Mouse (Mus musculus): Measurements from ENCODE around the gene Bcap29.
"Not testable (repeated sequence)": the region's sequence is repeated elsewhere in the genome, so short reads cannot be mapped to it uniquely, and the experiment has no call there.

The Bcap29 gene

GRCm38 (mm10) chr12:31634343-31635239 lies at the start of gene Bcap29:
TSS of gene Bcap29 (minus strand) at chr12:31634658.
- DNase-seq (ENCODE audit: low read depth, low spot score) = peak; percentile 79

GRCm38 (mm10) chr12:31667187-31667586 lies 32.7 kb upstream of the Bcap29 start:
- no peak for DNase-seq (ENCODE audit: low read depth, low spot score)

GRCm38 (mm10) chr12:31665999-31666398 lies 31.5 kb upstream of the Bcap29 start:
- DNase-seq (ENCODE audit: low read depth, low spot score) = no peak

GRCm38 (mm10) chr12:31656841-31657240 lies 22.4 kb upstream of the Bcap29 start:
- DNase-seq (ENCODE audit: low read depth, low spot score) = no peak

- no peak for DNase-seq (ENCODE audit: low read depth, low spot score)
Observed at GRCm38 (mm10) chr12:31654965-31655477, 20.6 kb upstream of the Bcap29 start.

- peak; percentile 91 for DNase-seq (ENCODE audit: low read depth, low spot score)
Observed at GRCm38 (mm10) chr12:31654197-31654964, 19.9 kb upstream of the Bcap29 start, which contains the start of the genes Dus4l and Cog5. TSS of gene Dus4l (minus strand) at chr12:31654826. TSS of gene Cog5 (plus strand) at chr12:31654869.

- DNase-seq (ENCODE audit: low read depth, low spot score) = no peak
Observed at GRCm38 (mm10) chr12:31653611-31654010, 19.2 kb upstream of the Bcap29 start.

- no peak for DNase-seq (ENCODE audit: low read depth, low spot score)
Observed at GRCm38 (mm10) chr12:31635240-31635607, 766 bp upstream of the Bcap29 start.

- DNase-seq (ENCODE audit: low read depth, low spot score) = peak; percentile 30
Observed at GRCm38 (mm10) chr12:31633970-31634342, 502 bp downstream of the Bcap29 start.

GRCm38 (mm10) chr12:31628396-31628795 lies 6.1 kb downstream of the Bcap29 start:
- not testable (repeated sequence) for DNase-seq (ENCODE audit: low read depth, low spot score)

GRCm38 (mm10) chr12:31625016-31625415 lies 9.4 kb downstream of the Bcap29 start:
- DNase-seq (ENCODE audit: low read depth, low spot score) = no peak

- no peak for DNase-seq (ENCODE audit: low read depth, low spot score)
Observed at GRCm38 (mm10) chr12:31620106-31620505, 14.4 kb downstream of the Bcap29 start.

- no peak for DNase-seq (ENCODE audit: low read depth, low spot score)
Observed at GRCm38 (mm10) chr12:31613353-31613752, 21.1 kb downstream of the Bcap29 start.

GRCm38 (mm10) chr12:31608138-31608537 lies 26.3 kb downstream of the Bcap29 start:
- no peak for DNase-seq (ENCODE audit: low read depth, low spot score)

- peak; percentile 30 for DNase-seq (ENCODE audit: low read depth, low spot score)
Observed at GRCm38 (mm10) chr12:31604894-31605293, 29.6 kb downstream of the Bcap29 start.

GRCm38 (mm10) chr12:31603586-31603985 lies 30.9 kb downstream of the Bcap29 start:
- DNase-seq (ENCODE audit: low read depth, low spot score) = no peak

- DNase-seq (ENCODE audit: low read depth, low spot score) = no peak
Observed at GRCm38 (mm10) chr12:31594296-31594695, 40.2 kb downstream of the Bcap29 start.

- no peak for DNase-seq (ENCODE audit: low read depth, low spot score)
Observed at GRCm38 (mm10) chr12:31592011-31592410, 42.4 kb downstream of the Bcap29 start.

- DNase-seq (ENCODE audit: low read depth, low spot score) = no peak
Observed at GRCm38 (mm10) chr12:31583726-31584125, 50.7 kb downstream of the Bcap29 start.

GRCm38 (mm10) chr12:31582081-31582480 lies 52.4 kb downstream of the Bcap29 start:
- no peak for DNase-seq (ENCODE audit: low read depth, low spot score)

GRCm38 (mm10) chr12:31581319-31581810 lies 53.1 kb downstream of the Bcap29 start:
- no peak for DNase-seq (ENCODE audit: low read depth, low spot score)
